Comparison of ENCODE assay signal across 9 mouse cellular contexts in the genomic region with DNA sequence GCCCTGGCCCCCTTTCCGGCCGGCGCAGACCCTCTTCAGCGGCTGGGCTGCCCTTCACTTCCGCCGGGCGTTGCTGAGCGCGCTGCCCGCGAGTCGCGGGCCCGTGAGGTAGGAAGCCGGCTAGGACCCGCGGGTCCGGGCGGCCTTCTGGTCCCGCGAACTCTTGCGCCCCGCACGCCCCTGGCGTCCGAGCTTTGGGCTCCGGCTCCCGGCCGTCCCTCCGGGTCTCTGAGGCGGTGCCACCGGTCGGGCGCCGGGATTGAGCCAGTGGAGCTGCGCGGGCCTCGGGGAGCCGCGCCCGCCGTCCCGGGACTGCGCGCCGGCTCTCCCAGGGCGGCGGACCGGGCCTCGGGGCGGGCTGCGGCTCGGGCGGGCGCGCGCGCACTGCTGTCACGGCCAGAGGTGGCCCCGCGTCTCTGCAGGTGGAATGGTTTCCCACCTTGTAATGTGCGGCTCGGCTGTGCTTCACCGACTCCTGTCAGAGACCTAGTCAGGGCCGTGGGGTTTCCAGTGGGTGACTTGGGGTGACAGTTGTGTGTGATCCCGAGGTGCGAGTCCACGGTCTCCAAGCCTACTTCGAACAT. TPM values are rescaled to one million over a fixed set of nuclear protein-coding genes. Genes with fewer than 3 reads are reported as not detected.
DNase-seq lines count a peak whose midpoint lies in the region; ATAC-seq and TF ChIP-seq lines count a peak whose summit lies in the region.
"Not testable (repeated sequence)": the region's sequence is repeated elsewhere in the genome, so short reads cannot be mapped to it uniquely, and the experiment has no call there.
"Had no signal": no experiment of that assay in that cellular context is flagged by ENCODE, and none has a peak within 500 bp of the region (broad histone marks: within the 10 kb centered on the region; RNA-seq: fewer than 3 reads in every experiment).

No protein-coding gene starts in this region.

- peak overlapping the region; percentile 73 for H3K4me2 ChIP-seq in forebrain, embryonic 16.5 days (ENCODE audit: low read length)
- peak overlapping the region; percentile 76 for H3K4me2 ChIP-seq in hindbrain, embryonic 14.5 days (replicated peaks)

- not testable (repeated sequence) for H3K27me3 ChIP-seq in G1E (ENCODE audit: insufficient read depth, low read length); forebrain, embryonic 16.5 days (replicated peaks; ENCODE audit: control insufficient read depth, insufficient read depth, low read length); hindbrain, embryonic 14.5 days (ENCODE audit: control insufficient read depth, insufficient read depth, low read length)

- DNase-seq in G1E (ENCODE audit: low spot score); hindbrain, embryonic 14.5 days (ENCODE audit: low spot score): not testable (repeated sequence)
- peak; percentile 30 for DNase-seq in cerebellum, adult 9-10 months
- DNase-seq in layer of hippocampus, postnatal 36 days, result peak; percentile 27 to 30
- DNase-seq in lung, postnatal 36 days, result peak; percentile 4
- DNase-seq in thymus, postnatal 0 days (ENCODE audit: low spot score), result peak; percentile 22

- H3K9me3 ChIP-seq in G1E (replicated peaks); forebrain, embryonic 16.5 days (ENCODE audit: control insufficient read depth, low read length); hindbrain, embryonic 14.5 days (ENCODE audit: control insufficient read depth, low read length): not testable (repeated sequence)

- H3K4me1 ChIP-seq in G1E (ENCODE audit: insufficient read depth, low read depth, low read length), result peaks cover 23% of the 10 kb centered on the region
- H3K4me1 ChIP-seq in forebrain, embryonic 16.5 days (replicated peaks; ENCODE audit: control insufficient read depth, insufficient read depth, low read length), result peaks cover 11% of the 10 kb centered on the region
- not testable (repeated sequence) for H3K4me1 ChIP-seq in hindbrain, embryonic 14.5 days (replicated peaks; ENCODE audit: control insufficient read depth, insufficient read depth, low read length)

- H3K27ac ChIP-seq in forebrain, embryonic 16.5 days (ENCODE audit: low read length), result not testable (repeated sequence)
- peak overlapping the region; percentile 38 for H3K27ac ChIP-seq in hindbrain, embryonic 14.5 days

- ATAC-seq in G1E (ENCODE audit: extremely low read depth, insufficient number of reproducible peaks, low FRiP score, poor library complexity, severe bottlenecking); hindbrain, embryonic 14.5 days (ENCODE audit: low FRiP score): not testable (repeated sequence)
- ATAC-seq in forebrain, embryonic 16.5 days, result peak; percentile 41
- ATAC-seq in neutrophil, adult 5-6 weeks (ENCODE audit: extremely low read depth, insufficient number of reproducible peaks, low FRiP score, poor library complexity, severe bottlenecking), result peak; percentile 18; the same call in 1 of the 2 replicates

- H3K9ac ChIP-seq in forebrain, embryonic 16.5 days (replicated peaks; ENCODE audit: low read depth, low read length), result peak overlapping the region; percentile 62
- peak overlapping the region; percentile 68 for H3K9ac ChIP-seq in hindbrain, embryonic 14.5 days

- WGBS in forebrain, embryonic 16.5 days, result under 1% methylated on average over 42 of the region's 69 CpGs
- WGBS in hindbrain, embryonic 14.5 days, result 1% methylated on average over 55 of the region's 69 CpGs

- not testable (repeated sequence) for TF ChIP-seq CTCF in G1E (IDR thresholded peaks at IDR 0.05; ENCODE audit: low read depth, low read length)

- not testable (repeated sequence) for H3K36me3 ChIP-seq in G1E (replicated peaks); forebrain, embryonic 16.5 days (ENCODE audit: control insufficient read depth, insufficient read depth); hindbrain, embryonic 14.5 days (replicated peaks; ENCODE audit: control insufficient read depth, insufficient read depth)

- H3K4me3 ChIP-seq in G1E (ENCODE audit: low read depth, low read length), result peak overlapping the region; percentile 80
- peak overlapping the region; percentile 70 for H3K4me3 ChIP-seq in forebrain, embryonic 16.5 days (replicated peaks; ENCODE audit: low read length)
- peak overlapping the region; percentile 61 for H3K4me3 ChIP-seq in hindbrain, embryonic 14.5 days (replicated peaks; ENCODE audit: low read length)

RNA-seq across cellular contexts. Expression of a gene that starts 0.4 kb away (rescaled TPM):
- total RNA-seq in G1E (2014; fragmentation: Nextera tagmentation) (14.0 and 15.7 TPM in 2 replicates), G1E (2017) (19.4 and 20.5 TPM in 2 replicates)
- polyA plus RNA-seq in G1E (2012), result 8.7 and 9.5 TPM in 2 replicates
- polyA plus RNA-seq in forebrain, embryonic 16.5 days (2015; fragmentation: Nextera tagmentation; extraction: Ambion mirVana), result 13.4 and 14.0 TPM in 2 replicates
- polyA plus RNA-seq in hindbrain, embryonic 14.5 days (2014; fragmentation: Nextera tagmentation; extraction: Ambion mirVana), result 7.2 and 8.4 TPM in 2 replicates
- 10 to 100 TPM; 25.9 to 26.1 TPM for total RNA-seq in layer of hippocampus, postnatal 36 days (2021)
- 21.0 and 23.5 TPM in 2 replicates for total RNA-seq in neutrophil, adult 5-6 weeks (2017)
- polyA plus RNA-seq in thymus, postnatal 0 days (2015; fragmentation: Nextera tagmentation; extraction: Ambion mirVana), result 8.9 and 11.3 TPM in 2 replicates

RNA-seq across cellular contexts. Expression of a gene that starts 2.6 kb away (rescaled TPM):
- not detected in 2 replicates for total RNA-seq in G1E (2014; fragmentation: Nextera tagmentation)
- total RNA-seq in G1E (2017), result 0.05 and 0.06 TPM in 2 replicates
- not detected in 2 replicates for polyA plus RNA-seq in G1E (2012)
- 0.28 and 0.67 TPM in 2 replicates for polyA plus RNA-seq in forebrain, embryonic 16.5 days (2015; fragmentation: Nextera tagmentation; extraction: Ambion mirVana)
- polyA plus RNA-seq in hindbrain, embryonic 14.5 days (2014; fragmentation: Nextera tagmentation; extraction: Ambion mirVana), result 0.44 and 0.73 TPM in 2 replicates
- 1 to 10 TPM; 1.1 to 1.2 TPM for total RNA-seq in layer of hippocampus, postnatal 36 days (2021)
- total RNA-seq in neutrophil, adult 5-6 weeks (2017), result not detected in 2 replicates
- polyA plus RNA-seq in thymus, postnatal 0 days (2015; fragmentation: Nextera tagmentation; extraction: Ambion mirVana), result 0.18 TPM in 1 of 2 replicates, not detected in the other
- polyA plus RNA-seq: urinary bladder, adult 2 months had no signal

RNA-seq across cellular contexts. Expression of a gene that starts 38.7 kb away (rescaled TPM):
- not detected in 2 replicates for total RNA-seq in G1E (2014; fragmentation: Nextera tagmentation)
- total RNA-seq in G1E (2017), result 13.9 and 17.0 TPM in 2 replicates
- 88.0 and 119 TPM in 2 replicates for polyA plus RNA-seq in G1E (2012)
- not detected in 2 replicates for polyA plus RNA-seq in forebrain, embryonic 16.5 days (2015; fragmentation: Nextera tagmentation; extraction: Ambion mirVana)
- not detected in 2 replicates for polyA plus RNA-seq in hindbrain, embryonic 14.5 days (2014; fragmentation: Nextera tagmentation; extraction: Ambion mirVana)
- not detected for total RNA-seq in layer of hippocampus, postnatal 36 days (2021)
- total RNA-seq in neutrophil, adult 5-6 weeks (2017), result 9.5 and 9.8 TPM in 2 replicates
- polyA plus RNA-seq in thymus, postnatal 0 days (2015; fragmentation: Nextera tagmentation; extraction: Ambion mirVana), result 32.3 and 36.7 TPM in 2 replicates
- polyA plus RNA-seq: urinary bladder, adult 2 months had no signal

Comparison
In these comparisons a context has a peak if more than half of its experiments do, and no peak if none do; other contexts are left out.
1. RNA of a gene that starts 38.7 kb away (polyA plus RNA-seq): 88.0 to 119 TPM in G1E and 32.3 to 36.7 TPM in thymus, postnatal 0 days; not detected in forebrain, embryonic 16.5 days and not detected in hindbrain, embryonic 14.5 days; every median in the first group is over 10 times any median in the second.
2. Peak in every context shown above with its lines, with median percentiles within 50 percentile points of each other: H3K4me3 ChIP-seq.